Mouse (Mus musculus) megakaryocyte, adult 5-6 weeks (primary cell): ENCODE measurements at regions not wholly inside any gene's neighbourhood (a gene's known extent, or its start where the extent isn't known, plus 50 kb on each side); places are given as distances from the start of the nearest gene placed in this dataset.
A peak's percentile ranks its signal among the peaks of the same experiment; 100 is the strongest.

Experiments used
- ATAC-seq: 2 replicates; pipeline ENCODE4 v1.8.0; 2016; ENCODE audit warnings: mild to moderate bottlenecking, inconsistent platforms; ENCODE audit not compliant: poor library complexity, severe bottlenecking

DNA sequence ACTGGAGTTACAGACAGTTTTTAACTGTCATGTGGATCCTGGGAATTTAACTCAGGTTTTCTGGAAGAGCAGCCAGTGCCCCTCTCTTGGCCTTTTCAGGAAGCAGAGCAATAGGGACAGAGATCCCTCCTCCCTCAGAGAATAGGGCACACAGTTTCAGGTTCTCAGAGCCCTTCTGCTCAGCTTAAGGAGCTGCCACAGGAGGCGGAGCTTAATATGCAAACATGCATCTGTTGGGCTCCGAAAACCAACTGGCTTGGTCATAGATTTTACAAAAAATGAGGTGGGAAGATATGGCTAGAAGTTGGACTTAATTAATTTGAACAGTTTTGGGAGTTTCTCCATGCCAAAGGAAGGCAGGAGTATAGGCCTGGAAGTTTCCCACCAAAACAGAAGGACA, 61.9 kb upstream of the Znrf2 start:
- no peak for ATAC-seq

DNA sequence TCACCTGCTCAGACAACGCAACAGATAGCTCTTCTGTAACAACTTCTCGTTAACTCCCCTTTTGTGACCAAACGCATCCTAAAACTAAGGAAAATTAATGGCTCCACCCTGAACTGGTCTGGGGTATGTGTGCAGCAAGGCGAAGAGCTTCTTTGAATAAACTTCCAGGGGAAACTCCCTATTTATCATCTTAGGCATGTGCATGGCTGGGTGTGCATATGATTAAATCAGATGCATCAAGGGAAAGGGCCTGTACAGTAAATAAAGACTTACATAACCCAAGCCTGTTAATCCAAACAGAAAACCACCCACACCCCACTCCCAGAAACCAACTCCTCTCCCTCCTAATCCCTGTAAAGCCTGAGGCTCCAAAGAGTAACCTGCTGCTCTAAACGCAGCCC, 59.2 kb upstream of the Znrf2 start:
- no peak for ATAC-seq

DNA sequence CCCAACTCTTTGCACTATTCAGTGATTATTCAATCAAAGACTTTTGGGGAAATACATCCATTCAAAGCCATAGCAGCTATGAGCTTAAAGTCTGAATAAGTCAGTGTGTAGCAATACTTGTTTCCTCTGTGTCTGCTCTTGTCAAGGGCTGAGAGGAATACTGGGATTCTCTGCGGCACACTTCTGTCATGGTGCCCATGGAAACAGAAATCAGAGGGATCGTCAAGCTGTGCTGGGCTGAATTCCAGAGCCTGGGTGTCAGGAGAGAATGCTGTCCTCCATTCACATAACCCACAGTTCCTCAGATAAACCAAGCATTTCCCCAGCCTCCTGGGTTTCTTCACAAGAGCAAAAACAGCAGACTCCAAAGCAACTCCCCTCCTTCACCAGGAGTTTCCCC, 58.6 kb upstream of the Znrf2 start:
- no peak for ATAC-seq

DNA sequence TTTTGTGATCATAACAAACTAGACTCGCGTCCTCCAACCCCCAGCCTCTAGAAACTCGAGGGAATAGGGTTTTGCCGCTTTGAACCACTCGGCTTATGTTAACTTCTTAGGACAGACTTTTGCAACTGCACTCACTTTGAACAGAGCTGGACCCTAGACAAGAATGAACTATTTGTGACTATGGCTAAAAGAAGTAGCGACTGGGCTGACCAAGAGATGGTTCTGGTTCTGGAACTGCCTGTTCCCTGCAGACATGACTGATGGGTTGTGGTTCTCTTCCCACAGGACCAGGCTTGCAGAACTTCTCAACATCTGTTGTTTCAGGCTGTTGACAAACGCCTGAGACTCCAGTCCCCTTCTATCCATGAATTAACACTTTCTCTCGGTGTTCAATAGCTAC, 57.5 kb upstream of the Znrf2 start:
- no peak for ATAC-seq

DNA sequence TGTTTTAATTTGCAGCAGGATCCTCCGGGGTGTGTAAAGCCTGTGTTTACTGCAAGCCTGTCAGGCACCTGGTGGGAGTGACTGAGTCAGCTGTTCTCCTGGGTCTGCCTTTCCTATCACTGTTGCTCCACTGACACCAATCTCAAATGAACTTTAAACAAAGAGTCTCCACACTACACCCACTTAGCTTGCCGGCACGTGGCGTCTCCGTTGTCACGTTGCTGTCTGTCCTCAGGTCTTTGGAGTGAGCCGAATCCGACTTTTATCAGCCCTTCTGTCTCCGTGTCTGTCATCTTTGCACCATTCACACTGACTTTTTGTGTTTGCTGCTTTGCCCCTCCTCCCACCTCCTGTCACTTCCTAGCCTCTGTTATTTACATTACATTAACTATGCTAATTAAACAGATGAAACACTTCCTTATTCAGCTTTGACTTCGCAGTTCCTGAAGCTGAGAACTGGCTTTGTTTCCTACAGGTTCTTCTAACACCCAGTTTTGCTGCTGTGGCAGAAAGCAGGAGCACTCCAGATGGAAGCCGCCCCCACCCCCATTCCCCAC, 56.7 kb upstream of the Znrf2 start:
- peak; percentile 86 for ATAC-seq

DNA sequence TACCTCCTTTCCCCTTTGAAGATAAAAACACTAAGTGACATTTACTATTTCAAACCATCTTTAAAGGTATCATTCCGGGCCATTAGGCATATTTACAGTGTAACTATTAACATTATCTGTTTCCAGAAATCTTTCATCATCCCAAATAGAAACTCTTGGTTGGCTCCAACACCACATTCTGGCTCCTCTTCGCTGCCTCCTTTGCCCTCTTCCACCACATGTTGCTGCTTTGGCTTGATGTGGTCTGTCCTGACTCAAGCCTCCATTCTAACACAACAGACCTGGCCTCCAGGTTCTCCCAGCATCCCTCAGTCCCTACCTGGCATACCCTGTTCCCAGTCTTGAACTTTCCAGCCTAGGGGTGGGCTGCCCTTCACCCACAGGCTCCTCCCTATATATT, 56.2 kb upstream of the Znrf2 start:
- ATAC-seq = no peak

DNA sequence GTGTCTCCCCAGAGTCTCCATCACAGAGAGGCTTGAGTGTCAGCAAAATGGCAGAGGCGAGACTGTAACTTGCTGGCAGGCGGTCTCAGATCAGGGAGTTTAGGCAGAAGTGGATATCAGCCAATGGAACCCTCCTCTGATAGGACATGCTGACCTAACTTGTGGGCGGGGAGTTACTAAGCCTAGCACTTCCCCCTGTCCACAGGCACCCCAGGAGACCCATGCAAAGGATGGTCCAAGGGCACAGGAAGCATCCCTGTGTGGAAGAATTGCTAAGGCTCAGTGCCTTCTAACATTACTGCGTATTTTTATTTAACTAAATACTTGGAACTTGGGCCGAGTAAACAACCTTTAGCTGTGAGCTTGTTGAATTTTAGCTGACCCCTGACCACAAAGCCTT, 54.7 kb upstream of the Znrf2 start:
- ATAC-seq = no peak

DNA sequence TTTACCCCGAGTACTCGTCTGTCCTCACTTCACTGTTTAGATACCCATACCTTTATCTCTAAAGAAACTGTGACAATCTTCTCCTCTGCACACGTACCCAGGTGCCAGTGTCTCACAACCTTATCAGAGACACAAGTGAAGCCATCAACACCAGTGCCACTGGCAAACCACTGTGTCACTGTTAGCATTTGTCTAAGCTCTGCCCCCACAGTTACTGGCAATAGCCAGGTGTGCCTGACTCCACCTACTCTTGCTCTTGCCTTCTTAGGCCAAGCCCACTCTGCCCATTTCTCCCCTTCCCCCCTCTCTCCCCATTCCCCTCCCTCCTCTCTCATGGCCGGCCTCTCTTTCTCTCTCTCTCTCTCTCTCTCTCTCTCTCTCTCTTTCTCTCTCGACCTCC, 54.2 kb upstream of the Znrf2 start:
- ATAC-seq = no peak

DNA sequence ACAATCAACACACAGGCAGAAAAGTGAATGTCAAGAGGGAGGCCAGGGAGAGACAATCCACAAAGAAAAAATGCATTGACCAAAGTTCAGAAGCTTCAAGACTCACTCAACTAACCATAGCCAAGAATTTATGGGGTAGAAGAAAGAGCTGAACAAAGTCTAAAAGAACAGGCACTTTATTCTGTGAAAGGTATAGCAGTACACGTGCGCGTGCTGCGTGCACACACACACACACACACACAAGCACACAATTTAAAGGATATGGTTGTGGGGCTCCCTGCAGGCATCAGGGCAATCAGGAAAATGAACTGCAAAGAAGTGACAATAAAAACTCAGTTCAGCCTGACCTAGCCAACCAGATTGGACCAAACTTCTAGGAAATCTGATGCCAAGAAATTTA, 53.0 kb upstream of the Znrf2 start:
- ATAC-seq = no peak

DNA sequence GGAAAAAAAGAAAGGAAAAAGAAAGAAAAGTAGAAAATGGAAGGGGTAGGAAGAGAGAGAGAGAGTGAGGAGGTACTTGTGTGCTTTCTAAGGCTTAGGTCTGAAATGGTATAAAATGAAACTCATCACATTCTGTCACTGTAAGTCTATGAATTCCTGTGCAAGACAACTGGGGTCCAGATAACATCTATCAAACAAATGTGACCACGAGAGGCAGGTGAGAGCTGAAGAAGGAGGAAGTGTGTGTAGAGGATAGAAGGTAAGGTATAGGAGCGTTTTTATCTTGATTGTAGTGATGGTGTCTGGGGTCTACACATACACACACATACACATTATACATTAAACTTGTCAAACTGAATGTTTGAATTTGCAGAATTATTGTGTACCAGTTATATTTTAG, 51.0 kb upstream of the Znrf2 start:
- ATAC-seq = no peak

DNA sequence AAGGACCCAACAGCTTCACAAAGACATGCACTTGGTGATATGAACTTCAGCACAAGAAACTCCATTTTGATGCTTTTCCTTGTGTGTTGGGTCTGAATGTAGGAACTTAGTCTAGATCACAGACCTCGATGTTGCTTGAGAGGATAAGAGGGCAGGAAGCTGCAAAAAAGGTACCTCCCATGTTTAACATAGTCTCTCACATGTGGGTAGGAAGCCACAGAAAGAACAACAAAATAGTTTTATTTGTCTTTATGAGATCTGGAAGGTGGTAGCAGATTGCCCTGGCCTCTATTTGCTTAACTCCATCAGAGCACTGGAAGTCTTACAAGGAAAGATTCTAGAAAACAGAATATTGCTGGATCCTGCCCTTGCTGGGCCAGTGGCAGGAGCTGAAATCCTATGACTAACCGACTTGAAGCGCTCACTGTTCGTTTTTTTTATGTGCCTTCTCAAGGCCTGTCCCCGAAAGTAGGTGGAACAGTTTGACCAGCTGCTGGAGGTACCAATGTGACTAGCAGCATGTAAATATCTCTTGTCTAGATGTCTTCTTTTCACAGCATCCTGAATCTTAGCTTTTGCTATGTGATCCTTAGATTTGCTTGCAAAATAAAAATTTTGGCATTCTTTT, 50.1 kb upstream of the Znrf2 start:
- no peak for ATAC-seq
